In genomic region chr9:37406372-37406771, GRCm38 (mm10) we compare ENCODE assay signal across 9 mouse cellular contexts. TPM values are rescaled to one million over a fixed set of nuclear protein-coding genes. Genes with fewer than 3 reads are reported as not detected.
DNase-seq lines count a peak whose midpoint lies in the region; ATAC-seq and TF ChIP-seq lines count a peak whose summit lies in the region.
"Had no signal": no experiment of that assay in that cellular context is flagged by ENCODE, and none has a peak within 500 bp of the region (broad histone marks: within the 10 kb centered on the region; RNA-seq: fewer than 3 reads in every experiment).

No protein-coding gene starts in this region.

- peak; percentile 90 for TF ChIP-seq CTCF in heart, adult 2 months (IDR thresholded peaks at IDR 0.05)
- peak; percentile 8 for TF ChIP-seq CTCF in C2C12 (IDR thresholded peaks at IDR 0.05; ENCODE audit: control insufficient read depth, insufficient read depth, insufficient read length)
- peak; percentile 61; the same call in 1 of the 2 replicates for TF ChIP-seq CTCF in small intestine, adult 2 months (IDR thresholded peaks at IDR 0.05; ENCODE audit: extremely low read depth, insufficient read length, insufficient replicate concordance, low read depth, low read length)

- intact Hi-C loops in heart, adult 2 months (cut with DNase I) = loop anchor here (2.0 kb wide), 1 partner anchor 14 kb away; no protein-coding TSS in a partner anchor
- intact Hi-C loops in heart, postnatal 14 days (cut with DNase I) = loop anchor here (5.0 kb wide), 1 partner anchor 141 kb away; no protein-coding TSS in a partner anchor

- no peak overlapping the region for H3K27ac ChIP-seq in heart, adult 2 months
- H3K27ac ChIP-seq in hindbrain, embryonic 14.5 days = no peak overlapping the region
- no peak overlapping the region for H3K27ac ChIP-seq in small intestine, adult 2 months (ENCODE audit: insufficient read depth, low read depth, low read length)
- H3K27ac ChIP-seq: stomach, embryonic 15.5 days had no signal

- no peak for TF ChIP-seq POLR2A in heart, adult 2 months (IDR thresholded peaks at IDR 0.05; ENCODE audit: insufficient read depth, low read depth, low read length)
- no peak for TF ChIP-seq POLR2A in small intestine, adult 2 months (IDR thresholded peaks at IDR 0.05; ENCODE audit: low read depth, low read length)

- no peak overlapping the region for H3ac ChIP-seq in C2C12 (ENCODE audit: control insufficient read depth, insufficient read length, low read depth)

- H3K9ac ChIP-seq in heart, adult 2 months (ENCODE audit: low read depth, low read length) = no peak overlapping the region
- H3K9ac ChIP-seq in hindbrain, embryonic 14.5 days = no peak overlapping the region
- H3K9ac ChIP-seq: stomach, embryonic 15.5 days had no signal

- WGBS in heart, adult 2 months = 0% methylated on average over 1 of the region's 1 CpGs
- whole genome bisulfite sequencing in hindbrain, embryonic 14.5 days = 0% methylated on average over 1 of the region's 1 CpGs
- WGBS in small intestine, adult 2 months = 0% methylated on average over 1 of the region's 1 CpGs

- ATAC-seq in hindbrain, embryonic 14.5 days (ENCODE audit: low FRiP score) = peak; percentile 56; the same call in 1 of the 2 replicates

- H3K4me1 ChIP-seq in heart, adult 2 months (ENCODE audit: control insufficient read depth, insufficient read depth, low read length) = peaks cover 3% of the 10 kb centered on the region
- H3K4me1 ChIP-seq in hindbrain, embryonic 14.5 days (replicated peaks; ENCODE audit: control insufficient read depth, insufficient read depth, low read length) = no peaks in the 10 kb centered on the region
- H3K4me1 ChIP-seq in small intestine, adult 2 months (ENCODE audit: control insufficient read depth, insufficient read depth, insufficient read length, low read length) = no peaks in the 10 kb centered on the region
- H3K4me1 ChIP-seq: stomach, embryonic 15.5 days had no signal

- no peak for DNase-seq in heart, adult 2 months
- no peak for DNase-seq in heart, postnatal 14 days
- DNase-seq in c-Kit-positive CD71-positive TER-119-positive erythroid progenitor cells, embryonic 14.5 days (ENCODE audit: low spot score) = peak; percentile 15
- peak; percentile 56 for DNase-seq in hindbrain, embryonic 14.5 days (ENCODE audit: low spot score)
- no peak for DNase-seq in ovary, postnatal 36 days (ENCODE audit: low spot score)
- no peak for DNase-seq in urinary bladder, postnatal 14 days (ENCODE audit: low spot score)

- H3K79me3 ChIP-seq in C2C12 (ENCODE audit: low read depth) = no peaks in the 10 kb centered on the region

- H3K36me3 ChIP-seq in heart, adult 2 months (ENCODE audit: control insufficient read depth, insufficient read depth, low read length) = peaks cover 10% of the 10 kb centered on the region
- H3K36me3 ChIP-seq in C2C12 (ENCODE audit: control insufficient read depth, insufficient read depth) = no peaks in the 10 kb centered on the region
- no peaks in the 10 kb centered on the region for H3K36me3 ChIP-seq in hindbrain, embryonic 14.5 days (replicated peaks; ENCODE audit: control insufficient read depth, insufficient read depth)
- no peaks in the 10 kb centered on the region for H3K36me3 ChIP-seq in small intestine, adult 2 months (ENCODE audit: control insufficient read depth, insufficient read depth, low read length)
- H3K36me3 ChIP-seq: stomach, embryonic 15.5 days had no signal

- no peaks in the 10 kb centered on the region for H3K27me3 ChIP-seq in heart, adult 2 months (ENCODE audit: control insufficient read depth, insufficient read depth, low read length)
- H3K27me3 ChIP-seq in C2C12 (ENCODE audit: control insufficient read depth, insufficient read depth, insufficient read length) = peaks cover 66% of the 10 kb centered on the region
- H3K27me3 ChIP-seq in hindbrain, embryonic 14.5 days (ENCODE audit: control insufficient read depth, insufficient read depth, low read length) = no peaks in the 10 kb centered on the region
- no peaks in the 10 kb centered on the region for H3K27me3 ChIP-seq in small intestine, adult 2 months (ENCODE audit: control insufficient read depth, insufficient read depth, low read length)

- no peaks in the 10 kb centered on the region; the same call in 1 of the 2 replicates for H3K79me2 ChIP-seq in heart, adult 2 months (replicated peaks; ENCODE audit: control insufficient read depth, insufficient read depth, low read length)
- H3K79me2 ChIP-seq in C2C12 (ENCODE audit: control insufficient read depth, insufficient read depth) = no peaks in the 10 kb centered on the region

- H3K9me3 ChIP-seq in hindbrain, embryonic 14.5 days (ENCODE audit: control insufficient read depth, low read length) = no peaks in the 10 kb centered on the region
- H3K9me3 ChIP-seq: stomach, embryonic 15.5 days had no signal

- no peak overlapping the region for H3K4me2 ChIP-seq in hindbrain, embryonic 14.5 days (replicated peaks)
- H3K4me2 ChIP-seq: stomach, embryonic 15.5 days had no signal

- H3K4me3 ChIP-seq in heart, adult 2 months = no peak overlapping the region
- H3K4me3 ChIP-seq in C2C12 (ENCODE audit: insufficient read depth, poor library complexity, severe bottlenecking) = no peak overlapping the region
- no peak overlapping the region for H3K4me3 ChIP-seq in hindbrain, embryonic 14.5 days (replicated peaks; ENCODE audit: low read length)
- H3K4me3 ChIP-seq in small intestine, adult 2 months (ENCODE audit: low read depth, low read length) = no peak overlapping the region
- H3K4me3 ChIP-seq: stomach, embryonic 15.5 days had no signal

- TF ChIP-seq EP300 in heart, adult 2 months (IDR thresholded peaks at IDR 0.05; ENCODE audit: insufficient read depth, low read depth, low read length) = no peak

TF ChIP-seq in C2C12, 6 proteins besides CTCF, POLR2A, EP300 and RAD21:
- TF ChIP-seq USF1 (IDR thresholded peaks at IDR 0.05; ENCODE audit: low read depth) = no peak
- no peak for TF ChIP-seq MYOD1 (IDR thresholded peaks at IDR 0.05; ENCODE audit: control insufficient read depth, insufficient read length, low read depth)
- TF ChIP-seq FOSL1 (IDR thresholded peaks at IDR 0.05; ENCODE audit: insufficient read depth, low read length, poor library complexity, severe bottlenecking) = no peak
- no peak for TF ChIP-seq CEBPB (IDR thresholded peaks at IDR 0.05; ENCODE audit: low read depth)
- no peak for TF ChIP-seq MYOG (IDR thresholded peaks at IDR 0.05; ENCODE audit: control insufficient read depth, extremely low read depth, insufficient read length)
- TF ChIP-seq MAX (IDR thresholded peaks at IDR 0.05) = no peak

RNA-seq across cellular contexts. Expression of gene Robo4, which starts 4.7 kb away (rescaled TPM):
- total RNA-seq in heart, adult 2 months (2021) = 10 to 100 TPM; 27.9 to 31.8 TPM
- 33.7 and 38.6 TPM in 2 replicates for polyA plus RNA-seq in heart, adult 2 months (2012; rRNA removed)
- total RNA-seq in heart, postnatal 14 days (2021) = 10 to 100 TPM; 41.0 to 44.1 TPM
- polyA plus RNA-seq in C2C12 (2012; fragmentation: generic; extraction: Trizol) = not detected
- polyA plus RNA-seq in hindbrain, embryonic 14.5 days (2014; fragmentation: Nextera tagmentation; extraction: Ambion mirVana) = 4.8 and 5.9 TPM in 2 replicates
- polyA plus RNA-seq in small intestine, adult 2 months (2012; rRNA removed) = 5.1 and 12.0 TPM in 2 replicates

RNA-seq across cellular contexts. Expression of gene Robo3, which starts 26.7 kb away (rescaled TPM):
- not detected for total RNA-seq in heart, adult 2 months (2021)
- polyA plus RNA-seq in heart, adult 2 months (2012; rRNA removed) = 0.29 TPM in 1 of 2 replicates, not detected in the other
- total RNA-seq in heart, postnatal 14 days (2021) = not detected
- polyA plus RNA-seq in C2C12 (2012; fragmentation: generic; extraction: Trizol) = 0.18 TPM
- polyA plus RNA-seq in hindbrain, embryonic 14.5 days (2014; fragmentation: Nextera tagmentation; extraction: Ambion mirVana) = 13.3 and 20.5 TPM in 2 replicates
- polyA plus RNA-seq in small intestine, adult 2 months (2012; rRNA removed) = 0.96 and 1.9 TPM in 2 replicates

RNA-seq across cellular contexts. Expression of gene Hepacam, which starts 39.2 kb away (rescaled TPM):
- not detected for total RNA-seq in heart, adult 2 months (2021)
- polyA plus RNA-seq in heart, adult 2 months (2012; rRNA removed) = 0.18 and 0.29 TPM in 2 replicates
- under 1 TPM in 1 of 2 experiments, not detected in 1; 0.07 TPM for total RNA-seq in heart, postnatal 14 days (2021)
- polyA plus RNA-seq in C2C12 (2012; fragmentation: generic; extraction: Trizol) = 0.01 TPM
- 16.8 and 18.5 TPM in 2 replicates for polyA plus RNA-seq in hindbrain, embryonic 14.5 days (2014; fragmentation: Nextera tagmentation; extraction: Ambion mirVana)
- polyA plus RNA-seq in small intestine, adult 2 months (2012; rRNA removed) = 0.11 and 0.32 TPM in 2 replicates

RNA-seq across cellular contexts. Expression of gene Ccdc15, which starts 58.1 kb away (rescaled TPM):
- total RNA-seq in heart, adult 2 months (2021) = 1 to 10 TPM; 1.7 to 2.0 TPM
- polyA plus RNA-seq in heart, adult 2 months (2012; rRNA removed) = 0.47 and 0.53 TPM in 2 replicates
- 1 to 10 TPM; 2.1 to 2.2 TPM for total RNA-seq in heart, postnatal 14 days (2021)
- 0.56 TPM for polyA plus RNA-seq in C2C12 (2012; fragmentation: generic; extraction: Trizol)
- 6.6 and 7.0 TPM in 2 replicates for polyA plus RNA-seq in hindbrain, embryonic 14.5 days (2014; fragmentation: Nextera tagmentation; extraction: Ambion mirVana)
- 0.37 and 0.66 TPM in 2 replicates for polyA plus RNA-seq in small intestine, adult 2 months (2012; rRNA removed)

Comparison
In these comparisons a context has a peak if more than half of its experiments do, and no peak if none do; other contexts are left out.
1. DNase-seq: peak in c-Kit-positive CD71-positive TER-119-positive erythroid progenitor cells, embryonic 14.5 days (single experiment) and hindbrain, embryonic 14.5 days (single experiment); none in heart, adult 2 months (0 of 2), heart, postnatal 14 days (0 of 2), ovary, postnatal 36 days (single experiment) and urinary bladder, postnatal 14 days (single experiment).
2. CTCF ChIP-seq: peak in every context shown above with its lines; median percentile 90 in heart, adult 2 months; 61 in small intestine, adult 2 months; 8 in C2C12.
3. RNA of gene Hepacam, which starts 39.2 kb away (polyA plus RNA-seq): 16.8 to 18.5 TPM in hindbrain, embryonic 14.5 days; 0.11 to 0.32 TPM in small intestine, adult 2 months, 0.18 to 0.29 TPM in heart, adult 2 months and 0.01 TPM in C2C12 (single experiment); every median in the first group is over 10 times any median in the second.